Mouse (Mus musculus) mature B cell (primary cell): ENCODE data around the gene Fam184b.

Experiments used
- in situ Hi-C: fragments of 300-500 bp; cut with MboI; formaldehyde crosslinking; loops from 2 replicates; pipeline ENCODE4 v1.14.3; 2019

Fam184b gene

GRCm38 (mm10) chr5:45599056-45599455 is 40.4 kb downstream of the Fam184b start:
- in situ Hi-C loops, result no loop called here

DNA sequence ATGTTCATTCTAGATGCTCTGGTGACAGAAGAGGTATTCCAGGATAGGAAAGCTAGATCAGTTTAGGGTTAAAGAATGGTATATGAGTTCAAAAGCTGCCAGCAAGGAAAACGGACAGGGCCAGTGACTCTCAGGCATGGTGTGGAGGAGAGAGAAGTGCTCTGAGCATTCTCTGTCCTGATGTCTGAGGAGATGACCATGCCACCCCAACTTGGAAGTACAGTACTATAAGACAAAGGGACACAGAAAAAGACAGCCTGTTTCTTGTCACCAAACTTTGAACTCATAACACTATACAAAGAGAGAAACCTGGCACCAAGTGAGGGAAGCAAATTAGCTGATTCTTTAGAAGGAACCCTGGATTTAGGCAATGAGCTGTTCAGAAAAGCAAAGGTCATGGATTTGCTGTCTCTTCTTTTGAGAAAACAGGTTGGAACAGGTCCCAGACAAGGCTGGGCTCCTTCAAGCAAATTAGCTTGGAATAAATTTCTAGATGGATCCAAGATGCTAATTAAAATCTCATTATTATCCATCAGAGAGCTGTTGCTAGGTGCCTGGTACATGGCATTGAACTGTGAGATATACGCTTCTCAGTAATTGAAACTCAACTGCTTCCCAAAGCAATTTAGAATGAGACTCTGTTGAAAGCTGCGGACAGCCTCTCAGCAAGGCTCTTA is 43.9 kb downstream of the Fam184b start:
- in situ Hi-C loops, result no loop called here

- in situ Hi-C loops, result no loop called here
Observed at GRCm38 (mm10) chr5:45593276-45593675, 46.1 kb downstream of the Fam184b start.

DNA sequence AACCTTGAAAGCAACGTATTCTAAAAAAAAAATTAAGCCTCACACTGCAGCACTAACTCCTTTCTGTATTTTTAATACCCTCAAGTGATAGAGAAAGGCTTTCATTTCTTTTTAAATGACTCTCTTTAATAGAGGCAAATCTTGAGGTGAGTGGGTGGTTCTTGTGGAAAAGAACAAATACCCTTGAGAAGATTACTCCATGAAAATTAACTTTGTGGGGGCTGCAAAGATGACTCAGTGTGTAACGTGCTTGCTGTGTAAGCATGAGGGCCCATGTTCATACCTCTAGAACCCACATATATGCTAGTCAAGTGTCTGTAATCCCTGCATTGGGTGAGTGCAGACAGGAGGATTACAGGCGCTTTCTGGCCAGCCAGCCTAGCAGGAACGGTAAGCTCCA is 49.3 kb downstream of the Fam184b start:
- in situ Hi-C loops, result no loop called here

GRCm38 (mm10) chr5:45584601-45585000 is 54.8 kb downstream of the Fam184b start:
- in situ Hi-C loops, result no loop called here

GRCm38 (mm10) chr5:45580279-45580678 is 59.1 kb downstream of the Fam184b start:
- in situ Hi-C loops, result no loop called here

DNA sequence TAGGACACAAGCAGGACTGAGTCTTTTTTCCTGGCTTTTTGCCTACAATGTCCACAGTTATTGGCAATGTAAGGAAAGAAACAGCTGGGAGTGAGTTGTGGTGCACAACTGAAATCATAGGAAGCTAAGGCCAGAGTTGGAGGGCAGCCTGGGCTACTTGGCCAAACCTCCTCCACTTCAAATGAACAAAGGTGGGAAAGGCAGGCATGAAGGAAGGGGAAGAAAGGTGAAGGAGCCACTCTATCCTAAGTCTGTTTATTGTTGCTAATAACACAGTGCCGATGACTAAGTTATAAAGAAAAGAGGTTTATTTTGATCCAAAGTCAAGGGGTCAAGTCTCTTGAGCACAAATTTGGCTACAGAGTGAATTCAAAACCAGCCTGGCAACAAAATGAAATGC is 62.0 kb downstream of the Fam184b start:
- in situ Hi-C loops, result no loop called here

DNA sequence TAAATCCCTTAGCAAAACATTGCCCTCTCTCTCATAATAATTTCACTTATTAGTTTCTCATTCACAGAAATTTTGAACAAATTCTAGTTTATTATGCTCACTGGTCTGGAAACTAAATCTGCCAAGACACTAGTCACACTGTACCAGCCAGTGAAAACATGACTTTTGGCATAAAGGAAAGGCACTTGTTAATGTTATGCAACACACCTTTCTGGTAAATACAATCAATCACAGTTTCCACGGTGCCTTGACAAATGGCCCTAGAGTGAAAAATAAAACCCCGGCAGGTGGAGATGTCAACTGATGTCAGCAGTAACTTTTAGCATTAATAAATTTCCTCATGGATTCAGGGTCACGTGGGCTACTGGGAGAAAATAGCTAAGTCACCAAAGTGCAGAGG is 62.7 kb downstream of the Fam184b start:
- in situ Hi-C loops, result no loop called here

GRCm38 (mm10) chr5:45572816-45573215 is 66.6 kb downstream of the Fam184b start:
- in situ Hi-C loops, result no loop called here

DNA sequence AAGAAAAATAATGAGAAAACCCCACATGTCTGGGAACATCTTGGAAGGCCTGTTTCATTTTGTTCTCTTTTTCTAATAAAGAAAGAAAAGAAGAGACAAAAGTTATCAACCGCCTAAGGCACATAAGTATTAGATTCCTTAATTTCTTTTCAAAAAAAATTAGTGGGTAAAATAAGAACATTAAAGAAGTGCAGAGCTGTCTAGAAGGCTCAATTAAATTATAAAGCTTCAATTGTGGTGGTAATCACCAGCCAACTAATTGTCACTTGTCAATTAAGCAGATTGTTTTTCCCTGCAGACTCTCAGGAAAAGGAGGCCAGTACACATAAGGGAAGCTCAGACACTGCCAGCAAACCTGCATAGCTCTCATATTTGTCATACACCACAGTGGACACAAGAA is 73.6 kb downstream of the Fam184b start:
- in situ Hi-C loops, result no loop called here

- in situ Hi-C loops, result no loop called here
Observed at GRCm38 (mm10) chr5:45564054-45564453, 75.4 kb downstream of the Fam184b start.

DNA sequence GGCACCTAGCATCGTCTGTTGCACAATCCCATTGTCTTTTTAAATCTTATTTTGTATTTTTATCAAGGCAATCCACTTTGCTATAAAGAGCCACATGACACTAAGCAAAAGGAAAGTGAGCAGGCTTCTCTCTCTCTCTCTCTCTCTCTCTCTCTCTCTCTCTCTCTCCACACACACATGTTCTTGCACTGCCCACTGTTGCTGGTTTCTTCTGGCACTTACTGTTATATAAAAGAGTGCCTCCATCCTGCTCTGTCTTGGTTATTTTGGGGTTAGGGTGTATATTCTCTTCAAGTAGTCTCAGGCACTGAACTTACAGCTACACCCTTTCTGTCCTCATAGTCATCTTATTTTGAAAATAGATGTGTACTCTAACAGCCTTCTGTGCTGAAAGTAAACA is 89.8 kb downstream of the Fam184b start:
- in situ Hi-C loops, result no loop called here

- in situ Hi-C loops, result no loop called here
Observed at GRCm38 (mm10) chr5:45543374-45543773, 96.0 kb downstream of the Fam184b start.

DNA sequence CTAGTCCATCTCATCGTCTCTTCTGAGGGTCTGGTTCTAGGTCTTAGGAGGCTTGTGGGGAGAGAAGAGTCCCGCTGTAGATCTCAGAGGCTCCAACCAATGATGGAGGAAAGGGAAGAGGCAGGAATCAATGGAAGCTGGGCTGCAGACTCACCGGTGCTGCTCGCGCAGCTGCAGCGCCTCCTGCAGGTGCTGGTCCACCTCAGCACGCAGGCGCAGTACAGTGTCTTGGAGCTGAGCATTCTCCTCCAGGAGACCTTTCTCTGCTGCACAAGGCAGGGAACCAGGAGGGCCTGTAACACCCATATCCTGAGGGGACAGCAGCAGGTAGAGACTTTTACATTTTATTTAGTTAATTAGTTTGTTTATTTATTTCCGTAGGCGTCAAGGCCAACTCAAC is 99.9 kb downstream of the Fam184b start:
- in situ Hi-C loops, result no loop called here

DNA sequence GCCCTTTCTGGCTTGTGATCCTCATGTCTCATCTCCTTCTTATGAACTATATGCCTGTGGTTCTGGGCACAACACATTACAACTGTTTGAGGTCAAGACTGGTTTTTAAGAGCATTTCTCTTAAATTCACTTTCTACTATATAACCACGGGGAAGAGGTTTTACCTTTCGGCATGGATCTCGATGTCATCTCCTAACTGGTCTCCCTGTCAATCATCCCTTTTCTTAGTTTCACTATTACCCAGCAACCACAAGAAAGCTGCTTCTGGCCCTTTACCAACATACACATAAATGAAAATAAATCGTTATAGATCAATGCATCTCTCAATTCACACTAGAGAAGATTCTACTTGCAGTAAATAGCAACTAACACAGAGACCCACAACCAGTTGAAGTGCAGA is 104.2 kb downstream of the Fam184b start:
- in situ Hi-C loops, result no loop called here

DNA sequence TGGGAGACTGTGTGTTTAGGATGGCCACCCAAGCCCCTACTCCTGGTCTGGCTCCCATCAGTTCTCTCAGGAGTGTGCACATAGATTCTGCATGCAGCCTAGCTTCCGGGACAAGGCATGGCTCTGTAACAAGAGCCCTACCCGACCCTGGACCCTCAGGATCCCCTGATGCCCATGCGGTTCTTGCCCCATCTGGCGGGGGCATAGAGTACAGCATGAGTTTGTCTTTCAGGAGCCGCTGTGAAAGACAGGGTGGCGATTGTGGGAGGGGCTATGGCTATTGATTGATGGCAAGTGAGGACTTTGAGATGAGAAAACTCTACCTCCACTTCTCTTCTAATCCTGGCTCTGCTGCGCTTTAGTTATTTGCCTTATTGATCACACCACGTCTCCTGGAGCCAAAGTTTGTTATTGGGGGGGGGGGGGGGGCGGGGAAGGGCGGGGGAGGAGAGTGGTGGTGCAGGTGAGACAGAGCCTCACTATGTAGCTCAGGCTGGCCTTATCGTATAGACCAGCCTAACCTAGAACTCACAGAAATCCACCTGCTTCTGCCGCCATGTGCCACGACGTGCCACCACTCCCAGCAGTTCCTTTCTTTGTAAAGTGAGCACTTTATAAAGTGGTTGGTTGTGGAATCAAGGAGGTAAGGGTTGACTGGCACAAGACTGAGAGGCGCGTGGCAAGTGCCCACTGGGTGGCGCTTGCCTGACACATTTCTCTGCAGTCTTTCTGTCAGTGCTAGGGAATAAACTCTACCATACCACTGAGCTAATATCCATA is 104.9 kb downstream of the Fam184b start:
- in situ Hi-C loops, result no loop called here

GRCm38 (mm10) chr5:45529696-45530095 is 109.7 kb downstream of the Fam184b start:
- in situ Hi-C loops, result no loop called here

DNA sequence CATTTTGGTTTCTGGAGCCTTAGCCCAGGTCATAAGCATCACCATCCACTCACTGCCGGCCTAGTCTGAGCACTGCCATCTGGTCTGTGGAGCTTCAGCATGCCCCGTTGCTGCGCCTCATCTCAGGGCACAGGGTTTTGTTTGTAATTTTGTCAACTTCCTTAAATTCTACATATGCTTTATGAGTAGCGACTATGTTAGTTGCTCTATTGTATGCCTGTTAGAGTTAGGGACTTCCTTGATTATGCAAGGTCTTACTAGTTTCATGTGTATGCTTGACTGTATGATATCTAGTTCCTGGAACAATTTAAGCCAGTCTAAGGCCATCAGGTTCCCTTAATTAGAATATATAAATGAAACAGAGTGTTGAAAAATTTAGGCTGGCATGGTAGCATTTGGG is 113.1 kb downstream of the Fam184b start:
- in situ Hi-C loops, result no loop called here

DNA sequence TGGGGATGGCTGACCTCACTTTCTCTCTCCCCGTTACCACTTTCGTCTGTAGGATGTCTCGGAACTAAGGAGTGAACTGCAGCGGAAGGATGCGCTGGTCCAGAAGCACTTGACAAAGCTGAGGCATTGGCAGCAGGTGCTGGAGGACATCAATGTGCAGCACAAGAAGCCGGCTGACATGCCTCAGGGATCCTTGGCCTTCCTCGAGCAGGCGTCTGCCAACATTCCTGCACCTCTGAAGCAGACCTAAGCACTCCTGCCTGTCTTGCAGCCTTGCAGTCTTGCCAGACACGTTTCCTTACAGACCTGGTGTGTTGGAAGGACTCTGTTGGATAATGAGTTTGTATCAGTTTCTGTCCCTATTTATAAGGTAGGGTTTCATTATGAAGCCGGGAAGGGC is 114.3 kb downstream of the Fam184b start:
- in situ Hi-C loops, result no loop called here

GRCm38 (mm10) chr5:45521601-45522000 is 117.8 kb downstream of the Fam184b start:
- in situ Hi-C loops, result no loop called here

DNA sequence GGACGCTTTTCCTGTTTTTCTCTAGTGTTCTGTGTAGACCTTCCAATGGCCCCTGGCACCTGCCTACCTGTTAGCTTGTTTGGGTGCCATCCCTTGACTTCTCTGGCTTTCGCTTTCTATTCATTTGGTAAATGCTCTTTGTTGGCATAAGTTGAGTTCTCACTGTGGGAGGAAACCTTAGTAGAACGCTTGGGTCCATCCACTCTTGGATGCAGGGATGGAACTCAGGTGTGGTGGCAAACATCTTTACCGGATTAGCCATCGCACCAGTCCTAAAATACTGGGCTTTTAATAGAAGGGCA is 118.7 kb downstream of the Fam184b start:
- in situ Hi-C loops, result no loop called here

DNA sequence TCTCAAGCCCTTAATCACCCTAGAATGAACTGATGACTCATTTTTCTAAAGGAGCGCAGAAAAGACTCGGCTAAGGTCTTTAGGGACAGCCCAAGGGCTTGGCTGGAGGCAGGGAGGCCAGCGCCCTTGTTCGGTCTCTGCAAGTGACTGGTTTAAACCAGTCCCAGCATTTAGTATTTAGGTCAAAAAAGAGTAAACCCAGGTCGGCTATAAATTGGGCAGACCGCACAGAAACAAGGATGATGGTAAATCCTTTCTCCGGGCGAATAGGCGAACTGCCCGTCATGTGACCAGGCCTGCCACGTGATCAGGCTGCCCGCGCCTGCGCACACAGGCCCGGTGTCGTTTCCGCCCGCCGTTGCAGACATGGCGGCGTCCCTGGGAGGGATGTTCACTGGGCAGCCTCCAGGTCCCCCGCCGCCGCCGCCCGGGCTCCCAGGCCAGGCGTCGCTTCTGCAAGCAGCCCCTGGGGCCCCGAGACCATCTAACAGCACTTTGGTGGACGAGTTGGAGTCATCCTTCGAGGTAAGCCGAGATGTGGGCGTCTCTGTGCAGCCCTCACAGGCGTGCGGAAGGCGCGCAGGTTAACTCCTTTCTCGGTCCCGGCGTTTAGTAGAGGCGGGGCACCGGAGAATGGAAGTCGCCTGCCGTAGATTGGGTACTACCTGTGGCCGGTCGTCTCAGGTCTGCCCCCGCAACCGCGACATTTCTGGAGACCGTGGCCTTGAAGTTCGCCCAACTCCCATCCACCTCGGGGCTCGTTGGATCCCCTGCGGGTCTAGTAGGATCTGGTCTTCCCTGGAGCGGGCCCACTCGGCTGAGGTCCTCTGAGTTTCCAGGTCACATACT is 119.2 kb downstream of the Fam184b start, which contains the start of gene Med28:
Gene Med28, plus strand, starts transcription at position 270 of the 849 bp plus-strand sequence.
- in situ Hi-C loops, result no loop called here
